Mouse (Mus musculus): ENCODE data around the gene Duxf3. TPM values are rescaled to one million over a fixed set of nuclear protein-coding genes. Genes with fewer than 3 reads are reported as not detected.
"Not testable (repeated sequence)": the region's sequence is repeated elsewhere in the genome, so short reads cannot be mapped to it uniquely, and the experiment has no call there.

Gene Duxf3
- total RNA-seq, 2 experiments from 2014 or later, result not detected

- not testable (repeated sequence) for DNase-seq
These were observed 9.3 kb downstream of the Duxf3 start for GRCm38 (mm10) chr10:58223161-58223560.

- DNase-seq, result not testable (repeated sequence)
These were observed 10.9 kb downstream of the Duxf3 start for GRCm38 (mm10) chr10:58221571-58221970.

GRCm38 (mm10) chr10:58220726-58221125 is 11.7 kb downstream of the Duxf3 start:
- no peak for DNase-seq

- DNase-seq, result no peak
These were observed 15.1 kb downstream of the Duxf3 start for GRCm38 (mm10) chr10:58217366-58217765.

DNA sequence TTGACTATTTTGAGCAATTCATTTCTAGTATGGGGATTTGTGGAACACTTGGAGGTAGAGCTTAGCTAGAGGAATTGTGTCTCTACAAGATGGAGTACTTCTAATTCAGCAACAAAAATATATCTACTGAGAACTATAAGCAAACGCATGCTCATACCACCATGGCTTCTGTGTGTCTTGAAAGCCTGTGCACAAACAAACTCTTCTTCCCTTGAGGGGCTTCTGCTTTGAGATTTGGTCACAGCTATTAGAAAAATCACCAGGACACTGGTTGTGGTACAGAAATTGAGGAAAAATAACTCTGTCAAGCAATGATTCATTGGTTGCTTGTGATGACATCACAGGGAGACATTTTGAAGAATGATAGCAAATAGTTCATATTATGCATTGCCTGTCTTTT is 17.1 kb downstream of the Duxf3 start:
- DNase-seq, result no peak

DNA sequence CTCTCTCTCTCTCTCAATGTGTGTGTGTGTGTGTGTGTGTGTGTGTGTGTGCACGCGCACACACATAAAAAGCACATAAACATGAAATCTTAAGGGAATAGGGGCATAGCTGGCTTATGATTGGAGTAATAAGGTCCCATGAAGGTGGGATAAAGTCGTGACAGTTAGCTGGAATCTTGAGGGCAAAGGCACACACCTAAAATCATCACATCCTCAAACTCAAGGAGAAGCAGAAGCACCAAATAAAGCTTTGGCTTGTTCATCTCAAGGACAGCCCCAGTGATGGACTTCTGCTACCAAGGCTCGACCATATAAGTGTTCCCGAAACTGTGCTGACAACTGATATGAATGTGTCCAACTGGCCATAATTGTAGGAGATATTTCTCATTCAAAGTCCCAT is 17.5 kb downstream of the Duxf3 start:
- DNase-seq, result no peak

- no peak for DNase-seq
These were observed 18.0 kb downstream of the Duxf3 start for GRCm38 (mm10) chr10:58214497-58214896.

GRCm38 (mm10) chr10:58212230-58212629 is 20.2 kb downstream of the Duxf3 start:
- DNase-seq, result no peak

GRCm38 (mm10) chr10:58211213-58211612 is 21.3 kb downstream of the Duxf3 start:
- no peak for DNase-seq

DNA sequence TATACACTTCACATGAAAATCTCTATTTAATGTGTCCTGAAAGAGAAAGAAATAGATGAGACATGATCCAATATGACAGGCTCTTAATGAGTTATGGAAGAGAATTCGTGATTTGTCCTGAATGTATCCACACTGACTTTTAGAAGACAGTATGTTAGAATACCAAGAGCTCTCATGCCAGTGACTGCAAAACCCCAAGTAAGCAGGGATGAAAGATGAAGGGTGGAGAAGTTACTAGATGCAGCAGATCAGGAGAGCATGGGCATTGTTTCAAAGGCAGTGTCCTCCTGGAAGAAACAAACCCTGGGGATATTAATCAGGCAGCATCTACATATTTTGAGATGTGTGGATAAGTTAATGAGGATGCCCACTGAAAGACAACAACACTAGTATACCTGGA is 22.0 kb downstream of the Duxf3 start:
- no peak for DNase-seq

DNA sequence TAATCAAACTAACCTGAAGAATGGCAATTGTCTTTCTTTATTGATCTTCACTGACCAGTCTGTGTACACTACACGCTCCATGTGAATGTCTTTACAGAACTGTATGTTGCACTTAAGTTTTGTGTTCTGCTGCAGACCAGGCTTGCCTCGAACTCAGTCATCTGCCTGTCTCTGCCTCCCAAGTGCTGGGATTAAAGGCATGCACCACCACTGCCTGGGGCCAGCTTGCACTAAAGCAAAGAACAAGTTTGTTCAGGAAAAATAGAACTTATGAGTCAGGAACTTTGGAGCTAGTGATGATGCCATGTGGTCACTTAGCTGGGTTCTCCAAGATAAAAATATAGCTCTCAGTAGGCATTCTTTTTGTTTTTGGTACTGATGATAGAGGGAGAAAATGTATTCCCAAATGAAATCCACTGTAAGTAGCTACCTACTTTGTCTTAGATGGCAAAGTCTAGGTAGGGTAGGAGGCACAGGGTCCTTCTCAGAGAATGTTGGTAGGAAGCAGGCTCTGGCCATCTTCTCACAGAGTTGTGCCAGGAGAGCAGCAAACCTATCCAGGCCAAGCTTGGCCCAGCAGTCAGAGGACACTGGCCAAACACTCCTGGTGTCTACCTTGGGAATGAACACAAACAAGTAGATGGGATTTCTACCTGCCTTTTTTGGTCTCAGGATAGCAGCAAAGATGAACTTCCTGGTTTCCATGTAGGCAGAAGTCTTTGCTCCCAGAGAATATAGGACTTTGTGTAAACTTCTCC is 22.6 kb downstream of the Duxf3 start:
- no peak for DNase-seq

DNA sequence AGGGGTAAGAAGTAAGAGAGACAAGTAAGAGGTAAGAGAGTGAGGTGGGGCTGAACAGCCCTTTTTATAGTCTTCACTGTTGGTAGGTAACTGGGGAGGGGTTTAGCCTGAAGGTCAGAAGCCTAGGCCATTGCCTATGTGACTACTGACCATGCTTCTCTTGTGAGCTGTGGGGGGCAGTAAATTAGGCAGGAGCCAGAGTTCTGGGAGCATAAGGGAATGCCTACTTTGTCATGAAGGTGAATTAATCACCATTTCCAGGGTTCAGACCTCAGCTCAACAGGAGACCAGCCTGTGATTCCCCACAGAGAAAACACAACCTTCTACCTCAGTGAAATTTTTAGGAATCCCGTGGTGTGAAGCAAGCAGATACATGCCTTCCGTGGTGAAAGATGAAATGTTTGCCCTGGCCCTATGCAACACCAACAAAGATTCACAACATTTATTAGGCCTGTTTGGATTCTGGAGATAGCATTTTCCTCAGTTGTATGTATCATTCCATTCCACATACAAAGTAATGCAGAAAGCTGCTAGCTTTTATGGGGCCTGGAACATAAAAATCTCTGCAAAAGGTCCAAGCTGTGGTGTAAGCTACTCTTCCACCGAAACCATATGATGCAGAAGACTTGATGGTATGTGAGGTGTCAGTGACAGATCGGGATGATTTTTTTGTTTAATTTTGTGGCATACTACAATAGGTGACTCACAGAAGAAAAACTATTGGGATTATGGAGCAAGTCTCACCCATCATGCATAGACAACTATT is 25.7 kb downstream of the Duxf3 start:
- no peak for DNase-seq

DNA sequence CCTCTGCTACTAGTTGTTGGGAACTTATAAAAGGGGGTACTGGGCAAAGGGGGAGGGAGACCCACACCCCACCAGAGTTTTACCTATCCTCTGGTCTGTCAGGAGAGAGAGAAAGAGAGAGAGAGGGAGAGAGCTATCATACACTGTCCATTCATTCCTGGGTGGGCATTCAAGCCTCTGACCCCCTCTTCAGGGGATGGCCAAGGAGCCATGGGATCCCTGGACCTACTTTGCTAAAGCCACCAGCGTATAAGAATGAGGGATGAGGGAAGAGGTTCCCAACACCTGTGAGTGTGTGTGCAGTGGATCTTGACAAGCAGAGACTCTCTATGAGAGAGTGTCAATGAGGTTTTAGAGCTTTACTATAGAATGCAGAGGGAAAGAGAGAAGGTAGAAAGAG is 26.5 kb downstream of the Duxf3 start:
- DNase-seq, result no peak

Other genes starting within 250 kb of the Duxf3 start
- gene AW822073, start 7.7 kb downstream of the Duxf3 start, total RNA-seq (2021), result not detected
- not detected for gene Gm4981, start 4.0 kb upstream of the Duxf3 start, total RNA-seq (2021)
- 10 to 100 TPM; 21.4 to 22.9 TPM for gene Gcc2, start 22.8 kb upstream of the Duxf3 start, total RNA-seq (2021)
- gene Lims1, start 90.8 kb upstream of the Duxf3 start, total RNA-seq (2021), result 10 to 100 TPM; 37.5 to 41.0 TPM
- 10 to 100 TPM; 39.5 to 40.1 TPM for gene Ranbp2, start 214.2 kb upstream of the Duxf3 start, total RNA-seq (2021)